Mouse (Mus musculus): ENCODE measurements around the gene Prf1.

The Prf1 gene

GRCm38 (mm10) chr10:61297477-61297876 is at the start of gene Prf1:
Gene Prf1, plus strand, starts transcription at chr10:61297833.
- DNase-seq = no peak

- DNase-seq = no peak
These were observed 49.0 kb upstream of the Prf1 start for GRCm38 (mm10) chr10:61248596-61249114.

GRCm38 (mm10) chr10:61249951-61250350 is 47.7 kb upstream of the Prf1 start:
- no peak for DNase-seq

GRCm38 (mm10) chr10:61254761-61255160 is 42.9 kb upstream of the Prf1 start:
- DNase-seq = no peak

- no peak for DNase-seq
These were observed 42.4 kb upstream of the Prf1 start for GRCm38 (mm10) chr10:61255190-61255589.

GRCm38 (mm10) chr10:61256665-61257064 is 41.0 kb upstream of the Prf1 start:
- DNase-seq = no peak

GRCm38 (mm10) chr10:61258131-61258530 is 39.5 kb upstream of the Prf1 start:
- DNase-seq = no peak

GRCm38 (mm10) chr10:61261229-61262156 is 36.1 kb upstream of the Prf1 start:
- no peak for DNase-seq

GRCm38 (mm10) chr10:61263606-61264005 is 34.0 kb upstream of the Prf1 start:
- no peak for DNase-seq

- no peak for DNase-seq
These were observed 30.3 kb upstream of the Prf1 start for GRCm38 (mm10) chr10:61267378-61267777.

- DNase-seq = no peak
These were observed 25.5 kb upstream of the Prf1 start for GRCm38 (mm10) chr10:61272089-61272626.

- no peak for DNase-seq
These were observed 25.0 kb upstream of the Prf1 start for GRCm38 (mm10) chr10:61272631-61273030.

GRCm38 (mm10) chr10:61273081-61273843 is 24.4 kb upstream of the Prf1 start, which contains the start of gene Adamts14:
Gene Adamts14, minus strand, starts transcription at chr10:61273438.
- no peak for DNase-seq

- DNase-seq = no peak
These were observed 23.8 kb upstream of the Prf1 start for GRCm38 (mm10) chr10:61273844-61274215.

GRCm38 (mm10) chr10:61274532-61274931 is 23.1 kb upstream of the Prf1 start:
- no peak for DNase-seq

GRCm38 (mm10) chr10:61275669-61276110 is 21.9 kb upstream of the Prf1 start:
- DNase-seq = peak in 1 of 2 experiments; percentile 41

- DNase-seq = no peak
These were observed 20.6 kb upstream of the Prf1 start for GRCm38 (mm10) chr10:61277051-61277450.

GRCm38 (mm10) chr10:61277918-61278674 is 19.5 kb upstream of the Prf1 start:
- peak; percentile 43 to 68 for DNase-seq

- DNase-seq = no peak
These were observed 16.5 kb upstream of the Prf1 start for GRCm38 (mm10) chr10:61281115-61281514.

- no peak for DNase-seq
These were observed 13.3 kb upstream of the Prf1 start for GRCm38 (mm10) chr10:61284309-61284708.

GRCm38 (mm10) chr10:61285271-61285670 is 12.4 kb upstream of the Prf1 start:
- peak; percentile 26 to 43 for DNase-seq

GRCm38 (mm10) chr10:61286246-61286645 is 11.4 kb upstream of the Prf1 start:
- no peak for DNase-seq

Measured in kidney, adult 8-10 months (tissue).